Mouse (Mus musculus) forebrain, embryonic 13.5 days (tissue): ENCODE results near the gene Crhr1. TPM values are rescaled to one million over a fixed set of nuclear protein-coding genes. Genes with fewer than 3 reads are reported as not detected.
A peak's percentile ranks its signal among the peaks of the same experiment; 100 is the strongest.

Experiments used
- ATAC-seq: fragments of 200-750 bp; cut with Nextera tagmentation; 2 replicates; pipeline ENCODE4 v1.8.0; 2017
- H3K27ac ChIP-seq: fragments of 300-500 bp; sonication (generic); 2 replicates; pipeline ENCODE4 v1.5.1; 2015; ENCODE audit warnings: inconsistent platforms, mild to moderate bottlenecking, moderate library complexity
- H3K27me3 ChIP-seq: fragments of 300-500 bp; sonication (generic); 2 replicates; pipeline ENCODE4 v1.6.1; 2015; ENCODE audit warnings: mild to moderate bottlenecking, inconsistent platforms
- H3K36me3 ChIP-seq: fragments of 300-500 bp; sonication (generic); 2 replicates; pipeline ENCODE4 v1.6.1; 2015; ENCODE audit warnings: mild to moderate bottlenecking, inconsistent platforms; ENCODE audit not compliant: poor library complexity, severe bottlenecking
- H3K4me1 ChIP-seq: fragments of 300-500 bp; sonication (generic); 2 replicates; pipeline ENCODE4 v1.6.1; 2015; ENCODE audit warnings: inconsistent platforms
- H3K4me2 ChIP-seq: fragments of 300-500 bp; sonication (generic); 2 replicates; pipeline ENCODE4 v1.6.1; 2015; ENCODE audit warnings: inconsistent platforms, mild to moderate bottlenecking, moderate library complexity
- H3K4me3 ChIP-seq: fragments of 300-500 bp; sonication (generic); 2 replicates; pipeline ENCODE4 v1.5.1; 2015; ENCODE audit warnings: mild to moderate bottlenecking, inconsistent platforms
- H3K9ac ChIP-seq: fragments of 300-500 bp; sonication (generic); 2 replicates; pipeline ENCODE4 v1.6.1; 2015; ENCODE audit warnings: mild to moderate bottlenecking, inconsistent platforms
- H3K9me3 ChIP-seq: fragments of 300-500 bp; sonication (generic); replicated peaks from 2 replicates; pipeline ENCODE4 v1.6.1; 2016; ENCODE audit warnings: inconsistent platforms
- WGBS: fragments of 180-500 bp; shearing (Covaris S2); methylation state at CpG from one replicate; pipeline ENCODE4 v1.1.7; 2015; 5-methylcytosine and 5-hydroxymethylcytosine counted together
- polyA plus RNA-seq: library from polyadenylated mRNA; unstranded; fragments of >200 nt; fragmentation: Nextera tagmentation; extraction: Ambion mirVana; gene quantifications from 2 replicates; pipeline ENCODE4 v1.2.1, GENCODE M21; 2015

Gene Crhr1
- polyA plus RNA-seq, 1 experiment from 2014 or later = 1.2 TPM

DNA sequence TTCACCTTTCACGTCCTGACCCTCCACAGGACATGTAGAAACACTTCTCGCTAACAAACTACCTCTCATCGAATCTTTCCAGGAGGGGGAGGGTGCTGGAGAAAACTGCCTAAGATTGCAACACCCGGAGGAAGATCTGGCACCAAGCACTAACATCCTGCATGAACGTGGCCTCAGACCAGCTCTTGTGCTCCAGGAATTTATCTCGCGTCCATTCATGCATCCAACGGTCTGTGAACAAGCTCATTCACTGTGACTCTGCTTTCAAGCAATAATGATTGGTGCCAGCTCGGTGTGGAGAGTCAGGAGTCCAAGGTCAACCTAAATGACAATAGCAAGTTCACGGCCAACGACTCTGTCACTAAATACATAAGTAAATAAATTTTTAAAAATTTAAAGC lies 20.8 kb upstream of the Crhr1 start:
- H3K27me3 ChIP-seq = no peaks in the 10 kb centered on the region
- no peaks in the 10 kb centered on the region for H3K9me3 ChIP-seq
- H3K4me3 ChIP-seq = no peak overlapping the region
- H3K36me3 ChIP-seq = no peaks in the 10 kb centered on the region
- H3K4me1 ChIP-seq = peaks cover 16% of the 10 kb centered on the region
- no peak overlapping the region for H3K4me2 ChIP-seq
- H3K9ac ChIP-seq = no peak overlapping the region
- ATAC-seq = no peak
- H3K27ac ChIP-seq = no peak overlapping the region
- 64% methylated on average over 11 of the region's 11 CpGs for WGBS

DNA sequence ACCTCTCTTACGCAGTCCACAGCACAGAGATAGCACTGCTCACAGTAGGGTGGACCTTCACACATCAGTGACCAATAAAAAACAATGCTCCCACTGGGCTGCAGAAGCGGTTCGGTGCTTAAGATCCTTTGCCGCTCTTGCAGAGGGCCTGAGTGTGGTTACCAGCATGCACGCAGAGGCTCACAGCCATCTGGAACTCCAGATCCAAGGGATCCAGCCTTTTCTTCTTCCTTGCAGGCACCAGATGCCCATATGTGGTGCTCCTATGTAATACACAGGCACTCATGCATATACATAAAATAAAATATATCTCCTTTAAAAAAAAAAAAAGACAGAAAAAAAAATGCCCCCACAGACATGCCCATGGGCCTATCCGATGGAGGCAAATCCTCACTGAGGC lies 19.0 kb upstream of the Crhr1 start:
- Histone ChIP-seq H3K4me3 (no peak overlapping the region), H3K36me3 (no peaks in the 10 kb centered on the region), H3K27me3 (no peaks in the 10 kb centered on the region), H3K4me2 (no peak overlapping the region), H3K27ac (no peak overlapping the region), H3K4me1 (peaks cover 10% of the 10 kb centered on the region), H3K9ac (no peak overlapping the region), H3K9me3 (no peaks in the 10 kb centered on the region)
- ATAC-seq = no peak
- 46% methylated on average over 6 of the region's 6 CpGs for WGBS

DNA sequence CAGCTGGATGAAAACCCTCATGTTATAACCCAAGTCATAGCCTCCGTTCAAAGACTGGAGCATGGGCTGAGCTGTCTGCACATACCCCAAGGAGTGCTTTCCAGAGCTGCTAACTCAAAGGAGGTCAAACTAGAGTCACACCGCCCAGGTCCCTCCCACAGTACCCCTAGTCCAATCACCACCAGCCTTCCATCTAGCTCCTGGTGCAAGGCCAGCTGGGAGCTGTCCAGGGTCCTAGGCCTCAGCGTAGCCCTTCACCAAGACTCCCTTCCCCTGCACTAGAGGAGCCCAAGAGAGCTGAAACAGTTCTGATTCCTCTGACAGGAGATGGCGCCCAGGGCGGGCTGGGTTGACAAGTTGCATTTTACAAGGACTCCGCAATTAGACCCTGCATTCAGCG lies 18.0 kb upstream of the Crhr1 start:
- Histone ChIP-seq H3K9me3 (no peaks in the 10 kb centered on the region), H3K4me3 (no peak overlapping the region), H3K4me2 (no peak overlapping the region), H3K27ac (no peak overlapping the region), H3K4me1 (peaks cover 10% of the 10 kb centered on the region), H3K36me3 (no peaks in the 10 kb centered on the region), H3K9ac (no peak overlapping the region), H3K27me3 (no peaks in the 10 kb centered on the region)
- ATAC-seq = peak; percentile 68; the same call in 1 of the 2 replicates
- WGBS = 9% methylated on average over 7 of the region's 7 CpGs

DNA sequence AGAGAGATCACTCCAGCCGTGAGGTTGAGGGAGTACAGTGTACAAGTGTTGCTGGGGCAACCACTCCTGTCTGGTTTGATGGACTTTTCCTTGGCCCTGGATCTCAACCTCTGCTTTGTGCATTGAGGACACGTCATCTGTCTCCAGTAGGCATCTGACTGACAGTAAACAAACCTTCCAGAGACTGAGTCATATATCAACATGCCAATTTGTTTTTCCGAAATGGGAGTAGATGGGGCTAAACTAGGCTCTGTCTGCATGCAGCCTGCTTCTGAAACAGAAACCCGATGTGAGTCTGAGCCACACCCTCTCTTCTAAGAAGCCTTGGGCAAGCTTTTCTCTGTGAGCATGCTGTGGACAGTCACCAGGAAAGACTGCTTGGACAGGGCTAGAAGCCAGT lies 14.3 kb upstream of the Crhr1 start:
- Histone ChIP-seq H3K27ac (no peak overlapping the region), H3K36me3 (no peaks in the 10 kb centered on the region), H3K27me3 (no peaks in the 10 kb centered on the region), H3K4me1 (peaks cover 10% of the 10 kb centered on the region), H3K4me3 (no peak overlapping the region), H3K9ac (no peak overlapping the region), H3K9me3 (no peaks in the 10 kb centered on the region), H3K4me2 (no peak overlapping the region)
- 70% methylated on average over 4 of the region's 4 CpGs for WGBS
- no peak for ATAC-seq

DNA sequence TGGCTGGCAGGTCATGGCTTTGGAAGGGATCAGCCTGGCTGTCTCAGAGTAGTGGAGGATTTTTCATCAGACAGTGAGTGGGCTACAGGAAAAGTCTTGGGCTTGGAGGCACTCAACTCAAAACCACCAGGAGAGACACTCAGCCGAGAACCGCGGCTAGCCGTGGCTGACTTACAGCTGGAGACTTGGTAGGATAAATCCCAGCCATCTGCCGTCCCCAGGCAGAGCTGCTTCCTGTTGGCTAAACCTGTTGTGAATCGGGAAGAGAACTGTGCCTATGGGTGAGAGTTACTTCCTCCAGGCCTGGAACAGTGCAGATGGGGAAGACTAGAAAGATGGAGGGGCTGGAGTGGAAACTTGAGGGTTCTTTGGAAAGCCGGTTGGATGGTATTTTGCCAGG lies 9.7 kb upstream of the Crhr1 start:
- 83% methylated on average over 7 of the region's 7 CpGs for WGBS
- peaks cover 4% of the 10 kb centered on the region; the same call in 1 of the 2 replicates for H3K4me1 ChIP-seq
- no peak overlapping the region for H3K4me3 ChIP-seq
- no peaks in the 10 kb centered on the region for H3K27me3 ChIP-seq
- H3K9ac ChIP-seq = no peak overlapping the region
- H3K27ac ChIP-seq = no peak overlapping the region
- H3K36me3 ChIP-seq = no peaks in the 10 kb centered on the region
- ATAC-seq = no peak
- no peaks in the 10 kb centered on the region for H3K9me3 ChIP-seq
- no peak overlapping the region for H3K4me2 ChIP-seq

DNA sequence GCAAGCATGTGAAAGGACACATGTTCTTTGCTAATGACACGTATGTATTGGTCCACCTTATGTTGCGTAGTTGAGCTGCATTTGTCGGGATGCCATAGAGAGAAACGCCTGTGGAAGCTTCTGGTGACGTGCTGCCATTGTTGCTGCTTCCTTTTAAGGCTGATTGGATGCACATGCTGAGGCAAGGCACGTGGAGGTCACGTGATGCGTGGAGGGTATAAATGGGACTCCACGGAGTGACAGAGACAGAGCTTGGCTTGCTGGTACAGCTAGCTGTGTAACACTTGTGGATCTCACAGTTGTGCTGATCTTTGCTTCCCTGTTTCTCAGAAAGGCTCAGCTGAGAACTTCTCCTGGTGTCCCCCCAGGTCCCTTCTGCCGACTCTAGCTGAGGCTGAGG lies 9.2 kb upstream of the Crhr1 start:
- Histone ChIP-seq H3K4me2 (no peak overlapping the region), H3K27me3 (no peaks in the 10 kb centered on the region), H3K36me3 (no peaks in the 10 kb centered on the region), H3K4me1 (peaks cover 4% of the 10 kb centered on the region; the same call in 1 of the 2 replicates), H3K9ac (no peak overlapping the region), H3K27ac (no peak overlapping the region), H3K9me3 (no peaks in the 10 kb centered on the region), H3K4me3 (no peak overlapping the region)
- WGBS = 84% methylated on average over 10 of the region's 10 CpGs
- ATAC-seq = no peak

DNA sequence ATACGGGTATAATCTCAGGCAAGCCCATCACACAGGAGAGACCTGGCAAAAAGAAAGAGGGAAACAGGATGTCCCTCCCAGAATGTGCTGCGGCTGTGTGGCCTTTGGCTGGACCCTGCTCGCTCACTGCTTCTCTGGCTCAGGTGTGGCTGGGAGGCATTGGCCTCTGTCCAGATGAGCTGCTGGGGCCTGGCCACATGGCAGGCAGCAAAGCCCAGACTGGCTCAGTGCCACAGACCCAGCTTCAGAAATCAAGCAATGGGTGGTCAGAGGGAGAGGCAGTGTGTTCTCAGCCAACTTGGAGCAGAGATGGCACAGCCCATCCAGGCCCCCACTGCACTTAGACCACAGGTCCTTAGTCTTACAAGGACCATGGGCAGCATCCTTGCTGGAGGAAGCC lies 8.1 kb upstream of the Crhr1 start:
- H3K27ac ChIP-seq = no peak overlapping the region
- no peak overlapping the region for H3K9ac ChIP-seq
- no peak overlapping the region for H3K4me2 ChIP-seq
- no peaks in the 10 kb centered on the region for H3K27me3 ChIP-seq
- H3K36me3 ChIP-seq = no peaks in the 10 kb centered on the region
- ATAC-seq = no peak
- H3K9me3 ChIP-seq = no peaks in the 10 kb centered on the region
- peaks cover 4% of the 10 kb centered on the region; the same call in 1 of the 2 replicates for H3K4me1 ChIP-seq
- H3K4me3 ChIP-seq = no peak overlapping the region
- WGBS = 75% methylated on average over 3 of the region's 3 CpGs

DNA sequence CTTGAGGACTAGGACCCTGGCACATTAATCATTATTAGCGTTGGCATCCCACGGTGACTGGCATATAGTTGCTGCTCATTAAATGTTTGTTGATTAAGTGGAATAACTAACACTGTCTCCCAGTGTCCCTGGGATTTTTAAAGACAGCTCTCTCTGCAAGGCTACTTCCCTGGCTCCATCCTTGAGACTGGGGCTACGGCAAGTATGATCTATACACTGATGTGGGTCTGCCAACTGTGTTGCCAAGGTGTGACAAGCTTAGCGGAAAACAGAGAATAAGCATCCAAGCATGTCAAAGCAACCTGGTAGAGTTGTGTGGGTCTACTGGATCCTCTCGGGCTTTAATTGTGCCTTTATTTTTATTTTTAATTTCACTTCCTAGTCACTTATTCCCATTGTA lies 3.2 kb upstream of the Crhr1 start:
- peaks cover 45% of the 10 kb centered on the region for H3K27me3 ChIP-seq
- 71% methylated on average over 5 of the region's 5 CpGs for WGBS
- H3K27ac ChIP-seq = no peak overlapping the region
- H3K4me1 ChIP-seq = peaks cover 25% of the 10 kb centered on the region
- no peak overlapping the region for H3K9ac ChIP-seq
- H3K36me3 ChIP-seq = no peaks in the 10 kb centered on the region
- no peak overlapping the region for H3K4me2 ChIP-seq
- H3K9me3 ChIP-seq = no peaks in the 10 kb centered on the region
- no peak for ATAC-seq
- no peak overlapping the region for H3K4me3 ChIP-seq

DNA sequence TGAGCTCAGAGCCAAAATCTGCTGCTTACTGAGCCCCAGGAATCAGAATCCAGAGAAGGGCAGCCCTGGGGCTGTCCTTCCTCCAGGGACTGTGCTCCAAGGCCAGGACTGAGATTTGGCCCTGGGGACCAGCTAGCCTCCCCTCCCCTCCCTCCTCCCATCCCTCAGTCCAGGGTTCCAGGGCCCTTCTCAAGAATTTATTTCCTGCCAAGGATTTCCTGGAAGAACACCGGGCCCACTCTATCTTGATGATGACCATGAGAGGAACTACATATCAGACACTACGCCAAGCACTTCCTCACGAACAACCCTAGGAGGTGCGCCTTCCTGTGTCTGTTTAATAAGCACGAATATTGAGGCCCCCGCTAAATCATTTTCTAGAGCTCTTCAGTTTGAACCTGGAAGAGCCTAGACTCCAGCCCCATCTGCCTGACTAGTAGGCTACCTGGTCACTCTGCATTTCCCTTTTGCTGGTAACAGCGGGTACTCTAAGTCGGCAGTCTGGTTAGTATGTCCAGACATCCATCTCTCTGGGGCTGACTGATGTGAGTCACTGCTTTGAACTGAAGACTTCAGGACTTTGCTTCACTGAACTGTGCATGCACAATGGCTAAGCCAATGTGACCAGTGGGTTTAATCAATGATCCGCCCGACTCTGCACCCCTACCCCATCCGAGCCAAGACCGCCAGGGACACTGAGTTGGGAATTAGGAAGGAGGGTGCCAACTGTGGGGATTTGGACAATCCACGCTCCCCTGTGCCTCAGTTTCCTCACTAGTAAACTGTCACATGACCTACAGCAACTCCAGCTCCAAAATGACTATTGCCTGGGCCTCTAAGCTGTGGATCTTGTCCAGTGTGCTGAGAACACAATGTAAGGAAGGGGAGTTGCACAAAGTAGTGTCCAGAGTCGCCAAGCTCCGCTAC lies 1.7 kb upstream of the Crhr1 start:
- ATAC-seq = no peak
- H3K9ac ChIP-seq = no peak overlapping the region
- no peak overlapping the region for H3K4me3 ChIP-seq
- WGBS = 77% methylated on average over 15 of the region's 15 CpGs
- H3K4me1 ChIP-seq = peaks cover 22% of the 10 kb centered on the region
- H3K9me3 ChIP-seq = no peaks in the 10 kb centered on the region
- no peak overlapping the region for H3K4me2 ChIP-seq
- H3K27me3 ChIP-seq = peaks cover 60% of the 10 kb centered on the region
- H3K36me3 ChIP-seq = no peaks in the 10 kb centered on the region
- H3K27ac ChIP-seq = no peak overlapping the region

DNA sequence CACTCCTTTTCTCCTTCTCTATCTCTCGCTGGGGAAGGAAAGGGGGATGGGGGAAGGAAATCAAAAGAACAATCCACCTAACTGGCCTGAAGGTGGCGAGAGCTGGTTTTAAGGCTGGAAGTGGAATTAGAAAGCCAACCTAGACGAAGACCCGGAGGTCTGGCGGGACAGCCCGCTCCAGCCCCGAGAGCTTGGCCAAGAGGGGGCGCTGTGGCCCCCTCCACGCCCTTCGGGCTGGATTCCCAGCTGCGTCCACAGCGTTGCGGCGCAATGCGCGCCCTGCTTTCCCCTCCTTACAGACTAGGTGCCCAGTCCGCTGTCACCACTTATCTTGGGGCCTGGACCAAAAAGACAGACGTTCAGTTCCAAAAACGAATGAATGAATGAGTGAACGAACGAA lies 899 bp upstream of the Crhr1 start:
- peak overlapping the region; percentile 74; the same call in 1 of the 2 replicates for H3K9ac ChIP-seq

DNA sequence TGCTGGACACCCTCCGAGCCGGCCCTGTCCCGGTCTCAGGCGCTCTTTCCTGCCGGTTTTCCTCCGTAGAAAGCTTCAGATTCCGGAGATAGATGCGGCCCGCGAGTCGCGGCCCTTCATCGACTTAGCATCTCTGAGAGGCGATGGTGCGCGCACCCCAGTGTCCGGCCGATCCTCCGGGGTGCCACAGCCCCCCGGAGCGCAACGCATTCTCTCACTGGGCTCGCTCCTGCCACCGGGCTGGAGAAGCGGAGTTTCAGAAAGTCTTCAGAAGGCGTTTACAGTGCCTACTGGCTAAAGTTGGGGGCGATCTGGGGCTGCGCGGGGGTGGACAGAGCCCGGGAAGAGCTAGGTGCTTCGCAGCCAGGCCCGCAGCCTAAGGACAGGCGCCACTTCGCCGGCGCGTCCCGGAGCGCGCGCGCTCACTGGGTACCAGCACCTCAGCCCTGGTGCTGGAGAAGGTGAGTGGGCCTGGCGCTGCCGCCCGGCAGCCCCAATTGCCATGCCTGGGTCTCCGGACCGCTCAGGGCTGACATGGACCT lies 858 bp downstream of the Crhr1 start:
- Histone ChIP-seq H3K27ac (no peak overlapping the region), H3K9ac (peak overlapping the region; percentile 74), H3K4me3 (peak overlapping the region; percentile 62), H3K27me3 (peaks cover 75% of the 10 kb centered on the region), H3K4me2 (peak overlapping the region; percentile 96), H3K9me3 (no peaks in the 10 kb centered on the region), H3K36me3 (no peaks in the 10 kb centered on the region), H3K4me1 (peaks cover 22% of the 10 kb centered on the region)
- ATAC-seq = no peak
- WGBS = under 1% methylated on average over 47 of the region's 47 CpGs

More for the DNA sequence above, 899 bp upstream of the Crhr1 start:
- no peaks in the 10 kb centered on the region for H3K36me3 ChIP-seq
- ATAC-seq = no peak
- H3K27me3 ChIP-seq = peaks cover 68% of the 10 kb centered on the region
- under 1% methylated on average over 21 of the region's 21 CpGs for WGBS
- peaks cover 22% of the 10 kb centered on the region for H3K4me1 ChIP-seq
- peak overlapping the region; percentile 62 for H3K4me3 ChIP-seq
- H3K4me2 ChIP-seq = peak overlapping the region; percentile 96
- H3K9me3 ChIP-seq = no peaks in the 10 kb centered on the region
- H3K27ac ChIP-seq = no peak overlapping the region

DNA sequence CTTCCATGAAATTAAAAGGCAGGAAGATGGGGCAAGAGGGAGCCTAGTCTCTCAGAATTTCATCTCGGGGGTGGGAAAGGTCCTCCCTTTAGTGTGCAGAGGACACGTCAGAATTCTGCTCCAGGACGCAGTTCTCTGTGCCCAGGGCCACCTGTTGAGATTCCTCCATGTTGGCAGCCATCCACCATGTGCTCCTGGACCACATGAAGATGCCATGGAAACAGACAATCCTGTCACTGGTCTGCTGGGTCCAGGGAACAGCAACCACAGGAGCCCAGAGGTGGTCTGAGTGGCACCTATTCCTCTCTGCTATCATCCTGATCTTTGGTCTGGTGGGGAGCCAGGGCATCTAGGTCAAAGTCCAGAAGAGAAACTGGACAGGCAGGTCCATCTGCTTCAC lies 6.3 kb downstream of the Crhr1 start:
- Histone ChIP-seq H3K4me1 (no peaks in the 10 kb centered on the region), H3K36me3 (no peaks in the 10 kb centered on the region), H3K4me2 (no peak overlapping the region), H3K9ac (no peak overlapping the region), H3K4me3 (no peak overlapping the region), H3K9me3 (no peaks in the 10 kb centered on the region), H3K27me3 (peaks cover 49% of the 10 kb centered on the region), H3K27ac (no peak overlapping the region)
- 79% methylated on average over 3 of the region's 3 CpGs for WGBS
- no peak for ATAC-seq
